Mouse (Mus musculus) cortical plate, adult 2 months (tissue): ENCODE measurements at regions not wholly inside any gene's neighbourhood (a gene's known extent, or its start where the extent isn't known, plus 50 kb on each side); places are given as distances from the start of the nearest gene placed in this dataset.

Experiments used
- CTCF ChIP-seq: fragments of 200-500 bp; IDR thresholded peaks from 2 replicates; pipeline ENCODE4 v1.5.1; 2011; ENCODE audit warnings: mild to moderate bottlenecking, control low read depth, low read length; ENCODE audit not compliant: insufficient read depth; ENCODE audit errors: extremely low read depth
- POLR2A ChIP-seq: fragments of 200-500 bp; IDR thresholded peaks from 2 replicates; pipeline ENCODE4 v1.6.1; 2011; ENCODE audit warnings: mild to moderate bottlenecking, low read length, control low read depth; ENCODE audit not compliant: insufficient read depth; ENCODE audit errors: extremely low read depth

DNA sequence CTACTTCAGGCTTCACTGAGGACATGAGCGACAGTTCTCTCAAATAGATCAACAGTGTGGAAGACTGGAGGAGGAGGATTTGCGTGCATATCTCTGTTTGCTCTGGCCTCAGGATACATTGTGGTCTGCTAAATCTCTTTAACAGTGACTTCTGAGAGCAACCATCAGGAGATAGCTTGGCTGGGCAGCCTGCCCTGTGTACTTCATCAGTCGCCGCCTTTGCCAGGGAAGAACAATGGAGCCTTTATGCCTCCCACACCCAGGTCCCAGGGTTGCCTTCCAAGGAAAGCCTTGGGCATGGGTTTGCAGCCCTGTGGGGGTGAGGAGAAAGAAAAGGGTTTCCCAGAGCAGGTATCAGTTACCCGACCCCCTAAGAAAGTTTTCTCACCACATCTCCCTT is 247.8 kb downstream of the Insc start:
- TF ChIP-seq POLR2A (no peak), CTCF (no peak)
